Mouse (Mus musculus) bone marrow, adult 2 months (tissue): Measurements from ENCODE around the gene Rgmb.

Experiments used
- CTCF ChIP-seq: fragments of 200-500 bp; IDR thresholded peaks from 2 replicates; pipeline ENCODE4 v1.5.1; 2011; ENCODE audit warnings: low read length, control low read depth; ENCODE audit not compliant: control insufficient read depth, insufficient read depth
- POLR2A ChIP-seq: fragments of 200-500 bp; IDR thresholded peaks from 2 replicates; pipeline ENCODE4 v1.6.1; 2011; ENCODE audit warnings: low read depth, mild to moderate bottlenecking, control low read depth, low read length, borderline replicate concordance; ENCODE audit not compliant: control insufficient read depth

- TF ChIP-seq CTCF (no peak), POLR2A (no peak)
Observed at GRCm38 (mm10) chr17:15808468-15809374, 22.1 kb downstream of the Rgmb start.
